Mouse (Mus musculus): Measurements from ENCODE around the gene Mfsd4a.
A peak's percentile ranks its signal among the peaks of the same experiment; 100 is the strongest.

Gene Mfsd4a

GRCm38 (mm10) chr1:132065001-132065400 lies 2.9 kb downstream of the Mfsd4a start:
- DNase-seq = no peak

GRCm38 (mm10) chr1:132063096-132063495 lies 4.8 kb downstream of the Mfsd4a start:
- DNase-seq = no peak

- no peak for DNase-seq
Observed at GRCm38 (mm10) chr1:132061750-132062541, 5.9 kb downstream of the Mfsd4a start.

GRCm38 (mm10) chr1:132060036-132060769 lies 7.7 kb downstream of the Mfsd4a start:
- DNase-seq = no peak

- no peak for DNase-seq
Observed at GRCm38 (mm10) chr1:132058558-132058957, 9.3 kb downstream of the Mfsd4a start.

GRCm38 (mm10) chr1:132055054-132055664 lies 12.7 kb downstream of the Mfsd4a start:
- no peak for DNase-seq

- no peak for DNase-seq
Observed at GRCm38 (mm10) chr1:132054387-132054786, 13.5 kb downstream of the Mfsd4a start.

GRCm38 (mm10) chr1:132051746-132052145 lies 16.1 kb downstream of the Mfsd4a start:
- DNase-seq = no peak

- DNase-seq = peak; percentile 71
Observed at GRCm38 (mm10) chr1:132046143-132046735, 21.6 kb downstream of the Mfsd4a start.

GRCm38 (mm10) chr1:132043759-132044158 lies 24.1 kb downstream of the Mfsd4a start:
- DNase-seq = no peak

- DNase-seq = peak; percentile 27
Observed at GRCm38 (mm10) chr1:132040201-132040621, 27.7 kb downstream of the Mfsd4a start.

GRCm38 (mm10) chr1:132038753-132039152 lies 29.1 kb downstream of the Mfsd4a start:
- DNase-seq = no peak

GRCm38 (mm10) chr1:132037746-132038145 lies 30.1 kb downstream of the Mfsd4a start:
- no peak for DNase-seq

GRCm38 (mm10) chr1:132032172-132032571 lies 35.7 kb downstream of the Mfsd4a start:
- DNase-seq = no peak

GRCm38 (mm10) chr1:132030574-132030973 lies 37.3 kb downstream of the Mfsd4a start:
- DNase-seq = no peak

GRCm38 (mm10) chr1:132028413-132028812 lies 39.4 kb downstream of the Mfsd4a start:
- no peak for DNase-seq

- DNase-seq = no peak
Observed at GRCm38 (mm10) chr1:132027978-132028377, 39.9 kb downstream of the Mfsd4a start.

GRCm38 (mm10) chr1:132026925-132027646 lies 40.8 kb downstream of the Mfsd4a start:
- DNase-seq = no peak

- no peak for DNase-seq
Observed at GRCm38 (mm10) chr1:132022107-132022506, 45.8 kb downstream of the Mfsd4a start.

GRCm38 (mm10) chr1:132019876-132020275 lies 48.0 kb downstream of the Mfsd4a start:
- no peak for DNase-seq

GRCm38 (mm10) chr1:132016691-132017090 lies 51.2 kb downstream of the Mfsd4a start:
- DNase-seq = no peak

GRCm38 (mm10) chr1:132014800-132015199 lies 53.1 kb downstream of the Mfsd4a start:
- DNase-seq = no peak

GRCm38 (mm10) chr1:132012861-132013260 lies 55.0 kb downstream of the Mfsd4a start:
- DNase-seq = no peak

All from right cerebral cortex, postnatal 4 days (tissue).